Mouse (Mus musculus) hindbrain, embryonic 11.5 days (tissue): ENCODE data around the gene Mrap. TPM values are rescaled to one million over a fixed set of nuclear protein-coding genes. Genes with fewer than 3 reads are reported as not detected.

Experiments
- ATAC-seq: fragments of 200-750 bp; cut with Nextera tagmentation; 2 replicates; pipeline ENCODE4 v1.8.0; 2017; ENCODE audit warnings: mild to moderate bottlenecking, moderate TSS enrichment, moderate library complexity; ENCODE audit not compliant: low FRiP score
- DNase-seq: peaks from one replicate; pipeline ENCODE4 v3.0.0-alpha.2; 2015; ENCODE audit warnings: low spot score
- H3K27ac ChIP-seq: fragments of 300-500 bp; sonication (generic); 2 replicates; pipeline ENCODE4 v1.5.1; 2014; ENCODE audit warnings: mild to moderate bottlenecking, low read depth, low read length
- H3K27me3 ChIP-seq: fragments of 300-500 bp; sonication (generic); 2 replicates; pipeline ENCODE4 v1.6.1; 2014; ENCODE audit warnings: mild to moderate bottlenecking, low read length, moderate library complexity, mixed read lengths; ENCODE audit not compliant: control insufficient read depth, insufficient read depth
- H3K36me3 ChIP-seq: fragments of 300-500 bp; sonication (generic); 2 replicates; pipeline ENCODE4 v1.6.1; 2014; ENCODE audit warnings: mild to moderate bottlenecking, low read length, moderate library complexity, mixed read lengths; ENCODE audit not compliant: control insufficient read depth, insufficient read depth
- H3K4me1 ChIP-seq: fragments of 300-500 bp; sonication (generic); replicated peaks from 2 replicates; pipeline ENCODE4 v1.6.1; 2014; ENCODE audit warnings: low read length, mixed read lengths; ENCODE audit not compliant: control insufficient read depth, insufficient read depth
- H3K4me2 ChIP-seq: fragments of 300-500 bp; sonication (generic); replicated peaks from 2 replicates; pipeline ENCODE4 v1.6.1; 2014; ENCODE audit warnings: mild to moderate bottlenecking, low read depth, low read length
- H3K4me3 ChIP-seq: fragments of 300-500 bp; sonication (generic); 2 replicates; pipeline ENCODE4 v1.5.1; 2014; ENCODE audit warnings: low read depth, low read length
- H3K9ac ChIP-seq: fragments of 300-500 bp; sonication (generic); 2 replicates; pipeline ENCODE4 v1.6.1; 2014; ENCODE audit warnings: low read depth, low read length
- H3K9me3 ChIP-seq: fragments of 300-500 bp; sonication (generic); 2 replicates; pipeline ENCODE4 v1.6.1; 2016; ENCODE audit warnings: low read length; ENCODE audit not compliant: control insufficient read depth
- WGBS: fragments of 180-500 bp; shearing (Covaris S2); extraction: QIAGEN DNeasy Blood & Tissue Kit; methylation state at CpG from one replicate; pipeline ENCODE4 v1.1.7; 2014; 5-methylcytosine and 5-hydroxymethylcytosine counted together
- polyA plus RNA-seq: library from polyadenylated mRNA; unstranded; fragments of >200 nt; fragmentation: Nextera tagmentation; extraction: Ambion mirVana; gene quantifications from 2 replicates; pipeline ENCODE4 v1.2.1, GENCODE M21; 2014

The Mrap gene
- polyA plus RNA-seq: 0.43 and 0.49 TPM in 2 replicates

DNA sequence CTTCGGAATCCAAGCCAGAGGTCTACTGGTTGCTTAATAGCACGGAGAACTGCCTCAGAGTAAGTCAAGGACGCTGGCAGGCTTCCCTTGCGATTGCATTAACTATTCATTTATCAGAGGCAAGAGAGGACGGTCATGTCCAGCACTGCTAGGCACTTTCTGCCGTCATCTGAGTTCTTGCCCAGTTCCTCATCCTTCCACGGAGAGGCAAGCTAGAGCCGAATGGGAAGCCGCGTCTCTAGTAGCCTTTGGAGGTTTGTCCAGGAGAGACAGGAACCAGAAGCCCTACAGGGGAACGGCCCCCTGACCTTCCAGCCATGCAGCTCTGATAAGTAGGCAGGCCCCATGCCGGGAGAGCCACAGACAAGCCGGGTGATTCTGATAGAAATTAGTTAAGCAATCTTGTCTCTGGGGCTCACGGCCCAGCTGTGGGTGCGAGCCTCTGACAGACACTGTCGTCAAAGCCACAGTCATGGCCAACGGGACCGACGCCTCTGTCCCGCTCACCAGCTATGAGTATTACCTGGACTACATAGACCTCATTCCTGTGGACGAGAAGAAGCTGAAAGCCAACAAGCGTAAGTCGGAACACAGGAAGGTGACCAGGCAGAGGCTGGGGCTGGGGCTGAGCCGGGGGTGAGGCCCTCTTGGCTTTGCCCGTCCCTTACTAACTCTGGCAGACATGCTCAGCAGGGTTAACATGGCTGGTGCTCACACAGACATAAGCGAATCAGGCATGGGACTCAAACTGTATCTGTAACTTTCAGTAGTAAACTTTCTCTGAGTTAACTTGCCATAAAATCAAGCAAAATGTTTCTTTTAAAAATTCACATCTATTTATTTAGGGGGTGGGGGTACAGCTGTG is at the start of gene Mrap:
Gene Mrap, plus strand, starts transcription at position 116 of the 865 bp plus-strand sequence.
- no peak within 1 kb of the TSS for H3K4me2 ChIP-seq
- DNase-seq (no peak), ATAC-seq (no peak)
- no peaks in the 10 kb centered on the region; the same call in 1 of the 2 replicates for H3K4me1 ChIP-seq
- no peaks in the 10 kb centered on the region for H3K36me3 ChIP-seq
- no peak within 1 kb of the TSS for H3K9ac ChIP-seq
- no peaks in the 10 kb centered on the region for H3K9me3 ChIP-seq
- no peak within 1 kb of the TSS for H3K4me3 ChIP-seq
- WGBS: 85% methylated on average over 26 of the region's 26 CpGs
- H3K27me3 ChIP-seq: no peaks in the 10 kb centered on the region
- H3K27ac ChIP-seq: no peak within 1 kb of the TSS

DNA sequence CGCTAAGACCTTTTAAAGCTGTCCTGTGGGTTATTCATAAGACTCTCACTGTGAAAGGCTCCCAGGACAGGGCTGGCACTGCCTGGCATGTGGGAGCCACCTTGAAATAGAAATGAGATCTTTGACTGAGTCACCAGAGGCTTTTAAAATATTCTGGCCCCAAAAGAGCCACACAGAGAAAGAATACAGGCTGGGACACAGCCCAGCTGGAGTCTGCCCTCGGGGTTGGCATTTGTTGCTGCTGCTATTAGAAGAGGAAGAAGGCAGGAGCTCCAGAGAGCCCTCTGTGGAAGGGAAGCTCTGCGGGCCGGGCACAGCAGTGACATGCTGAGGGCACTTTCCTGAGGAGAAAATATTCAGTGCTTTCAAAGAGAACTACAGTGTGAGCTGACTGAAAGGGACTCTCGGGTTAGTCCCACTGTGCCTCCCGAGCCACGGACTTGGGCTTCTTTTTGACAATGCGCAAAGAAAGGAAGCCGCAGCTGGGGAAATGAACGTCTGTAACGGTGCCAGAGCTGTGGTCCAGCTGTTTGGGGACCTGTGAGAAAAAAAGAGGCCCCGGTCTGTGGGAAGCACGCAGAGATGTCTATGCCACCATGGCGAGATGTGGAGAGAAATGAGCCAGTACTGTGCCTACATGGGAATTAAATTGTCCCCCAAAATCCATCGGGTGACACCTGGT is 45.2 kb upstream of the Mrap start:
- H3K9me3 ChIP-seq: no peaks in the 10 kb centered on the region
- DNase-seq: no peak
- H3K27ac ChIP-seq: no peak overlapping the region
- no peak overlapping the region for H3K4me2 ChIP-seq
- no peaks in the 10 kb centered on the region for H3K36me3 ChIP-seq
- no peak for ATAC-seq
- no peak overlapping the region for H3K4me3 ChIP-seq
- H3K27me3 ChIP-seq: no peaks in the 10 kb centered on the region
- no peaks in the 10 kb centered on the region for H3K4me1 ChIP-seq
- 77% methylated on average over 15 of the region's 15 CpGs for WGBS
- no peak overlapping the region for H3K9ac ChIP-seq

DNA sequence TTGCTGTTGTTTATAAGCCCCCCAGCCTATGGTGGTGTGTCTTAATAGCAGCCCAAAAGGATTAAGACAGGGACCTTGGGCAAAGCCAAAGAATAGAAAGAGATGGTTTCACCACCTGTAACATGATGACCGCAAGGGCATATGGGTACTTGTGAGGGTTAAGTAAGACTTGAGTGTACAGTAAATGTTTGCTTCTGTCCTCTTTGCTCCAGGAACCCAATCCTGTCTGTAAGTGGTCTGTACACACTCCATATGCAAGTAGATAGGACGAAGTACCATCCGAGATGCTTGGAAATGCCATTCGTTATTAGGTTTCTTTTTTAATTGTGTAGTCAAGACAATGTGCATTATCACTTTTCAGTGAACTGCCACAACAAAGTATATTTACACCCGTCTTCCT is 44.4 kb upstream of the Mrap start:
- Histone ChIP-seq H3K4me1 (no peaks in the 10 kb centered on the region), H3K9ac (no peak overlapping the region), H3K4me3 (no peak overlapping the region), H3K4me2 (no peak overlapping the region), H3K27ac (no peak overlapping the region), H3K9me3 (no peaks in the 10 kb centered on the region), H3K36me3 (no peaks in the 10 kb centered on the region), H3K27me3 (no peaks in the 10 kb centered on the region)
- 94% methylated on average over 5 of the region's 5 CpGs for WGBS
- DNase-seq: no peak
- no peak for ATAC-seq

DNA sequence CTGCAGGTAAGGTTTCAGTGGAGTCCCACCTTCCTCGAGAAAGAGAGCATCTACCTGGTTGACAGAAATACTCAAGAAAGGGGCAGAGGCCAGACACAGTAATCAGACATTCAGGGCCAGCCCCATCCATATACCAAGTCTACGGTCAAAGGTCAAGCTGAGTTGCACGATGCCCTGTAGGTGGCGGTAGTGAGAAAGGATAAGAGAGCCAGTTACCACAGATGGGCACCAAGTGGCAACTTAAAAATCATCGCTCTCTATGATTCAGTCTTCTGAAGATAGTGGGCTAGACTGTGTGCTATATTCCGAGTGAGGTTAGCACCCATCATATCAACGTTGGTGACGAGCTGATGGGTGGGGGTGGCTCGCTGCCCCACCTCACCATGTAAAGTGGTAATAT is 43.3 kb upstream of the Mrap start:
- ATAC-seq (no peak), DNase-seq (peak; percentile 68)
- H3K27me3 ChIP-seq: no peaks in the 10 kb centered on the region
- H3K4me1 ChIP-seq: no peaks in the 10 kb centered on the region
- H3K9me3 ChIP-seq: no peaks in the 10 kb centered on the region
- no peak overlapping the region for H3K27ac ChIP-seq
- no peaks in the 10 kb centered on the region for H3K36me3 ChIP-seq
- H3K4me3 ChIP-seq: no peak overlapping the region
- WGBS: 62% methylated on average over 9 of the region's 9 CpGs
- no peak overlapping the region for H3K9ac ChIP-seq
- no peak overlapping the region for H3K4me2 ChIP-seq

DNA sequence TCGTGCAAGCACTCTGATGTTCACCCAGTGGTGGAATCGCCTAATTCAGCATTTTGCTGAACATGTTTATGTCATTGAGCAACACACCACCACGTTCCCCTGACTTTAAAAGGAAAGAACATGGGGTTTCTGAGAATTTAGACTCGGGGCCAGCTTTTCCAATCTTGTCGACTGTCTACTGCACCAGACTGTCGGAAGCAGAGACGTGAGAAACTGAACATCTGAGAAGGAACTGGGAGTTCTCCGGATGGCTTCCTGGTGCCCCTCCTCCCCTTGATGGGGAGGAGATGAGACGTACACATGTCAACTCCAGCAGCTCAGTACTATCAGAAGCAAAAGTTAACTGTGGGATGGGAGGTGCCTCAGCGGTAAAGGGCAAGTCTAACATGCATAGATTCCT is 42.9 kb upstream of the Mrap start:
- Histone ChIP-seq H3K27ac (no peak overlapping the region), H3K27me3 (no peaks in the 10 kb centered on the region), H3K4me1 (no peaks in the 10 kb centered on the region), H3K9ac (no peak overlapping the region), H3K36me3 (no peaks in the 10 kb centered on the region), H3K9me3 (no peaks in the 10 kb centered on the region), H3K4me3 (no peak overlapping the region), H3K4me2 (no peak overlapping the region)
- ATAC-seq: no peak
- WGBS: 81% methylated on average over 10 of the region's 10 CpGs
- no peak for DNase-seq

DNA sequence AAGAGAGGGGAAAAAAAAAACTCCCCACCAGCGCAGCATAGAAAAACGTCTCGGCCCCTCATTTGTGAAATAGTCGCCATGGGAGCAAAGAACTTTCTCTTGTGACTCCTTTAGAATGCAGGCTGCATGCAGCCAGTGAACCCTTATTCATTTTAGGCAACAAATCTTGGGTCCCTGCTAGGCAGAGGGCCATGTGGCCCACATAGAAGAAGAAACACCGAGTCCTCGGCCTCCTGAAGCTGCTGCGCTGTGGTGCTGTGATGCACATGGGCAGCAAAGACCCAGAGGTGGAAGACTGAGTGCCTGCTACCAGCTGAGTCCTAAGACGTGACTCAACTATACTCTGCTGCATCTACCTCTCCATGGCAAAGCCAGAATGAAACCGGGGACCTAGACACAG is 41.7 kb upstream of the Mrap start:
- Histone ChIP-seq H3K27me3 (no peaks in the 10 kb centered on the region), H3K4me3 (no peak overlapping the region), H3K4me2 (no peak overlapping the region), H3K9me3 (no peaks in the 10 kb centered on the region), H3K36me3 (no peaks in the 10 kb centered on the region), H3K4me1 (no peaks in the 10 kb centered on the region), H3K9ac (no peak overlapping the region), H3K27ac (no peak overlapping the region)
- WGBS: 79% methylated on average over 9 of the region's 9 CpGs
- ATAC-seq (no peak), DNase-seq (no peak)

DNA sequence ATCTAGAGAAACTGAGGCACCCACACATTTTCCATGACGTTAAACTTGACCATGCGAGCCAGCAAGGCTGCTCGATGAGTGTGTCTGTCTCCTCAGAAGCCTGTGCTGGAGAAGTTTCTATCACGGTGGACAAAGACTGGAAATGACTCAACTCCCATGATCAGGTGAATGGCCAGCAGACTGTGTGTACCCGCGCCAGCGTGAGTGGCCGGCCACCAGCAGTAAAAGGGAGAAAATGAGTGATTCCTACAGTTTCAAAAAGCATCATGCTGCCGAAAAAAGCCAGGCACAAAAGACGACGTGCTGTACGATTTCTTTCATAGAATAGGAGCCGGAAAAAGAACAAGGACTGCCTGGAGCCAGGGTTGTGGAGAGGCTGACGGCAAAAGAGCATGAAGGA is 38.6 kb upstream of the Mrap start:
- Histone ChIP-seq H3K9ac (no peak overlapping the region), H3K9me3 (no peaks in the 10 kb centered on the region), H3K4me2 (no peak overlapping the region), H3K4me3 (no peak overlapping the region), H3K36me3 (no peaks in the 10 kb centered on the region), H3K27me3 (no peaks in the 10 kb centered on the region), H3K4me1 (no peaks in the 10 kb centered on the region), H3K27ac (no peak overlapping the region)
- DNase-seq (no peak), ATAC-seq (no peak)
- 89% methylated on average over 14 of the region's 14 CpGs for WGBS

DNA sequence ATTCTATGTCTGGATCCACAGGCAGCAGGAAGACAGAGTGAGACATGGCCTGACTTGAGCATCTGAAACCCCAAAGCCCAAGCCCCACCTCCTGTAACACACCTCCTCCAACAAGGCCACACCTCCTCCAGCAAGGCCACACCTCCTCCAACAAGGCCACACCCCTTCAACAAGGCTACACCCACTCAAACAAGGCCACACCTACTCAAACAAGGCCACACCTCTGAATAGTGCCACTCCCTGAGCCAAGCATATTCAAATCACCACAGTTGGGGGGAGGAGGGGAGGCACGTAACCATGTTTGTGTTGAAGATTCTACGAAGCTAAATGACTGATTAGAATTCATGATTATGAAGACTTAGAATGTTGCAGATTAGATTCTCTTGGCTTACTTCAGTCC is 36.5 kb upstream of the Mrap start:
- no peak overlapping the region for H3K4me3 ChIP-seq
- H3K9ac ChIP-seq: no peak overlapping the region
- no peak overlapping the region for H3K4me2 ChIP-seq
- no peaks in the 10 kb centered on the region for H3K36me3 ChIP-seq
- H3K27me3 ChIP-seq: no peaks in the 10 kb centered on the region
- no peaks in the 10 kb centered on the region for H3K9me3 ChIP-seq
- ATAC-seq (no peak), DNase-seq (no peak)
- no peaks in the 10 kb centered on the region for H3K4me1 ChIP-seq
- no peak overlapping the region for H3K27ac ChIP-seq
- 97% methylated on average over 2 of the region's 2 CpGs for WGBS

DNA sequence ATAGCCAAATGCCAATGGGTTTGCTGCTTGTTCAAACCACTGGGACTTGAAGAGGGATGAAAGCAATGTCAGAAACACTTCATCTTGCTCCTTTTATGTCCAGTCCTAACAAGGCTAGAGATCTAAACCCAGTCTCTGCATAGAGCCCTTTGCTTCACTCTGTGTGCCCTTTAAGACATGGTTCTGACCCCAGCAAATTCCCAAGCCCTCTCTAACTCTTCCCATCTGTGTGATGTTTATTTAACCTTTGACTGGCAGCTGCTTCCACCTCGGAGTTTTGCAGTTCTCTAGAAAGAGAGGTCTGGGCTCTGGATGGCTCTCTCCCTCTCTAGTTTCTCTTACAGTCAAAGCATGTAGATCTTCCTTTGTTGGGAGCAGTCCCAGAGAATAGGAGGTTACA is 34.4 kb upstream of the Mrap start:
- Histone ChIP-seq H3K36me3 (no peaks in the 10 kb centered on the region), H3K27me3 (no peaks in the 10 kb centered on the region), H3K4me1 (no peaks in the 10 kb centered on the region), H3K9me3 (no peaks in the 10 kb centered on the region), H3K27ac (no peak overlapping the region), H3K4me2 (no peak overlapping the region), H3K9ac (no peak overlapping the region), H3K4me3 (no peak overlapping the region)
- DNase-seq: no peak
- 17% methylated on average over 1 of the region's 1 CpGs for WGBS
- ATAC-seq: no peak
